14 mouse cellular contexts compared by ENCODE assay signal in genomic region chr10:59694104-59694503, GRCm38 (mm10).
"Had no signal": no experiment of that assay in that cellular context is flagged by ENCODE, and none has a peak within 500 bp of the region (broad histone marks: within the 10 kb centered on the region; RNA-seq: fewer than 3 reads in every experiment).

No protein-coding gene starts in this region.

- ATAC-seq: liver, embryonic 12.5 days; midbrain, embryonic 15.5 days had no signal

- DNase-seq: kidney, adult 11 months; kidney, postnatal 25 days; layer of hippocampus, adult 9-11 months; liver; lung, adult 18-20 months; lung, postnatal 10 days; lung, postnatal 36 days; retina, postnatal 1 day; right cerebral cortex, postnatal 25 days; thymus, adult 2 months; thymus, postnatal 14 days; thymus, postnatal 4 days had no signal
